Mouse (Mus musculus) liver, adult 2 months (tissue): ENCODE measurements around the gene Cog8. TPM values are rescaled to one million over a fixed set of nuclear protein-coding genes. Genes with fewer than 3 reads are reported as not detected.
A peak's percentile ranks its signal among the peaks of the same experiment; 100 is the strongest.

Experiments used
- DNase-seq: peaks from one replicate; pipeline ENCODE4 v3.0.0-alpha.2; 2011; ENCODE audit warnings: low read depth, low spot score; ENCODE audit errors: extremely low read depth
- H3K27ac ChIP-seq: fragments of 200-500 bp; replicated peaks from 2 replicates; pipeline ENCODE4 v1.5.1; 2012; ENCODE audit warnings: low read depth, mild to moderate bottlenecking, control low read depth, inconsistent platforms, low read length; ENCODE audit not compliant: insufficient read depth
- H3K27me3 ChIP-seq: fragments of 200-500 bp; 2 replicates; pipeline ENCODE4 v1.6.1; 2012; ENCODE audit warnings: mild to moderate bottlenecking, moderate library complexity, low read length, inconsistent platforms; ENCODE audit not compliant: control insufficient read depth, insufficient read depth
- H3K36me3 ChIP-seq: fragments of 200-500 bp; 2 replicates; pipeline ENCODE4 v1.6.1; 2012; ENCODE audit warnings: low read length, inconsistent platforms; ENCODE audit not compliant: control insufficient read depth, insufficient read depth
- H3K4me1 ChIP-seq: fragments of 200-500 bp; 2 replicates; pipeline ENCODE4 v1.6.1; 2011; ENCODE audit warnings: low read length; ENCODE audit not compliant: control insufficient read depth, insufficient read depth
- H3K4me3 ChIP-seq: fragments of 200-500 bp; 2 replicates; pipeline ENCODE4 v1.5.1; 2011; ENCODE audit warnings: low read depth, mild to moderate bottlenecking, control low read depth, low read length, moderate library complexity; ENCODE audit not compliant: insufficient read depth
- H3K79me2 ChIP-seq: fragments of 200-500 bp; 2 replicates; pipeline ENCODE4 v1.6.1; 2012; ENCODE audit warnings: inconsistent platforms, mild to moderate bottlenecking, low read length, moderate library complexity; ENCODE audit not compliant: control insufficient read depth, insufficient read depth
- H3K9ac ChIP-seq: fragments of 200-500 bp; 2 replicates; pipeline ENCODE4 v1.6.1; 2012; ENCODE audit warnings: low read depth, mild to moderate bottlenecking, control low read depth, inconsistent platforms, low read length
- CTCF ChIP-seq: fragments of 200-500 bp; IDR thresholded peaks from 2 replicates; pipeline ENCODE4 v1.5.1; 2011; ENCODE audit warnings: low read depth, low read length, control low read depth
- POLR2A ChIP-seq: fragments of 200-500 bp; IDR thresholded peaks from 2 replicates; pipeline ENCODE4 v1.6.1; 2011; ENCODE audit warnings: low read length, control low read depth; ENCODE audit not compliant: insufficient read depth; ENCODE audit errors: extremely low read depth
- WGBS: fragments of 180-500 bp; shearing (Covaris S2); methylation state at CpG from one replicate; pipeline ENCODE4 v1.1.7; 2018; 5-methylcytosine and 5-hydroxymethylcytosine counted together
- polyA plus RNA-seq: library from polyadenylated mRNA; depleted of rRNA; stranded (reverse); fragments of >200 nt; gene quantifications from 2 replicates; pipeline ENCODE4 v1.2.3, GENCODE M21; 2012
- total RNA-seq: library from RNA; depleted of rRNA; stranded (reverse); fragments of >200 nt; gene quantifications from 2 replicates; pipeline ENCODE4 v1.2.3, GENCODE M21; 2014

Gene Cog8
- total and polyA plus RNA-seq, 2 experiments: 11.6 to 27.0 TPM

GRCm38 (mm10) chr8:107090531-107090930 lies 34.0 kb upstream of the Cog8 start:
- Histone ChIP-seq H3K9ac (no peak overlapping the region), H3K4me1 (peaks cover 3% of the 10 kb centered on the region; the same call in 1 of the 2 replicates), H3K27me3 (no peaks in the 10 kb centered on the region), H3K36me3 (no peaks in the 10 kb centered on the region; the same call in 1 of the 2 replicates), H3K27ac (no peak overlapping the region), H3K4me3 (no peak overlapping the region), H3K79me2 (peaks cover 2% of the 10 kb centered on the region; the same call in 1 of the 2 replicates)
- WGBS: 96% methylated on average over 7 of the region's 7 CpGs
- no peak for TF ChIP-seq POLR2A
- TF ChIP-seq CTCF: no peak
- DNase-seq: no peak

DNA sequence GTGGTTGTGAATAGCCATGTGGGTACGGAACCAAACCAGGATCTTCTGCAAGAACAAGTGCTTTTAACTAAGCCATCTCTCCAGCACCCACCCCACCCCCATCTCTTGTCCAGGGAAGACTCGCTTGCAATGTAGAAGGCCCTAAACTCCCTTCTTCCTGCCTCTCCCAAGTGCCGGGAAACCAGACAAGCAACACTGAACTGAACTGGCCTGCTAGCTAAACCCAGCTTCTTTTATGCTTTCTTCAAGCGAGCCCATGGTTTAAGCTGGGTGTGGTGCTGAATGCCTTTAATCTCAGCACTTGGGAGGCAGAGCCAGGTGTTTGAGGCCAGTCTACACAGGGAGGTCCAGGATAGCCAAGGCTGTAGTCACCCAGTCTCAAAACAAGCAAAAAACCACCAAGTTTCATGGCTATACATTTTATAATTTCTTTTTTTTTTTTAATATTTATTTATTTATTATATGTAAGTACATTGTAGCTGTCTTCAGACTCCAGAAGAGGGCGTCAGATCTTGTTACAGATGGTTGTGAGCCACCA lies 32.1 kb upstream of the Cog8 start:
- 99% methylated on average over 5 of the region's 5 CpGs for WGBS
- H3K36me3 ChIP-seq: no peaks in the 10 kb centered on the region; the same call in 1 of the 2 replicates
- no peak for DNase-seq
- H3K27ac ChIP-seq: no peak overlapping the region
- no peak overlapping the region for H3K4me3 ChIP-seq
- no peaks in the 10 kb centered on the region for H3K27me3 ChIP-seq
- H3K79me2 ChIP-seq: peaks cover 2% of the 10 kb centered on the region; the same call in 1 of the 2 replicates
- H3K9ac ChIP-seq: no peak overlapping the region
- TF ChIP-seq POLR2A: no peak
- TF ChIP-seq CTCF: no peak
- H3K4me1 ChIP-seq: no peaks in the 10 kb centered on the region

GRCm38 (mm10) chr8:107086018-107086417 lies 29.5 kb upstream of the Cog8 start:
- no peak overlapping the region for H3K9ac ChIP-seq
- WGBS: 98% methylated on average over 5 of the region's 5 CpGs
- H3K27ac ChIP-seq: no peak overlapping the region
- peaks cover 4% of the 10 kb centered on the region; the same call in 1 of the 2 replicates for H3K36me3 ChIP-seq
- no peaks in the 10 kb centered on the region for H3K27me3 ChIP-seq
- no peaks in the 10 kb centered on the region for H3K4me1 ChIP-seq
- DNase-seq: no peak
- H3K4me3 ChIP-seq: no peak overlapping the region
- no peaks in the 10 kb centered on the region for H3K79me2 ChIP-seq
- no peak for TF ChIP-seq CTCF
- no peak for TF ChIP-seq POLR2A

DNA sequence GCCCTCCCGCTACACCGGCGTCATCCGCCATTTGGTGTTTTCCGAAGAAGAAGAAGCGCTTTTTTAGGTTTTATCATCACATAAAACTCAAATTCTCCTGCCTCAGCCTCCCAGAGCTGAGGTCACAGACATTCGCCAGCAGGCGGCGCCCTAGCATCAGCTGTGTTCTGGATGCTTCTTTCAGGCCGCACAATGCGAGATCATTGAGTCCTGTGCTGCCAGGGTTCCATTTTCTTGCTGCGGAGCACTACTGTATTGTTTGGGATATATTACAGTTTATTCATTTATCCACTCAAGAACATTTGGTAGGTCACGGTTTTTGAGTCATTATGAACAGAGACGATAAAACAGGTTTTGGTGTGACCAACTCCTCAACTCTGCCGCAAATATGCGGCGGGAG lies 28.9 kb upstream of the Cog8 start:
- TF ChIP-seq POLR2A (no peak), CTCF (peak; percentile 47)
- WGBS: 98% methylated on average over 17 of the region's 17 CpGs
- no peak overlapping the region for H3K27ac ChIP-seq
- no peak overlapping the region for H3K4me3 ChIP-seq
- no peak overlapping the region for H3K9ac ChIP-seq
- H3K36me3 ChIP-seq: peaks cover 6% of the 10 kb centered on the region; the same call in 1 of the 2 replicates
- H3K79me2 ChIP-seq: no peaks in the 10 kb centered on the region
- H3K4me1 ChIP-seq: no peaks in the 10 kb centered on the region
- no peaks in the 10 kb centered on the region for H3K27me3 ChIP-seq
- no peak for DNase-seq

- Histone ChIP-seq H3K9ac (no peak overlapping the region), H3K79me2 (no peaks in the 10 kb centered on the region), H3K27ac (no peak overlapping the region), H3K36me3 (peaks cover 21% of the 10 kb centered on the region), H3K4me3 (no peak overlapping the region), H3K4me1 (no peaks in the 10 kb centered on the region), H3K27me3 (no peaks in the 10 kb centered on the region)
- DNase-seq: no peak
- TF ChIP-seq CTCF: no peak
- TF ChIP-seq POLR2A: no peak
- WGBS: 93% methylated on average over 7 of the region's 7 CpGs
Observed at GRCm38 (mm10) chr8:107076239-107076888, 19.9 kb upstream of the Cog8 start.

DNA sequence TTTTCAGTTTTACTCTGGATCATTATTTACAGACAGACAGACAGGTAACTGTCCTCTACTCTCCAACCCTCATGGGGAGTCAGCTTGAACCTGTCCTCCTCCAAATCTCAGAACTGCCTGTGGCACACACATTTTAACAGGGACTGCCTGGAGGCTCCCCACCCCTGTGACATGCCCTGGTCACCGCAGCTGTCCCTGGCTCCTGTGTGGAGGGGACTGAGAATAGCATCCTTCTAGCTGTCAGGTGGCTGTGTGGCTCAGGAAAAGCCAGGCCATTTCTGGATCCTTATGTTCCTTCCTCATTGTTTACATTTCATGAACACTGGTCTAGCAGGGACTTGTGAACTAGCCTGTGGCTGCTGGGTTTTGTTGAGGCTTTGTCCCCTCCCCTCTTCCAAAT lies 17.6 kb upstream of the Cog8 start:
- no peak for DNase-seq
- H3K36me3 ChIP-seq: peaks cover 21% of the 10 kb centered on the region
- no peak overlapping the region for H3K4me3 ChIP-seq
- no peak overlapping the region for H3K9ac ChIP-seq
- no peaks in the 10 kb centered on the region for H3K79me2 ChIP-seq
- H3K4me1 ChIP-seq: no peaks in the 10 kb centered on the region
- WGBS: 89% methylated on average over 1 of the region's 1 CpGs
- no peak overlapping the region for H3K27ac ChIP-seq
- TF ChIP-seq POLR2A (no peak), CTCF (no peak)
- H3K27me3 ChIP-seq: no peaks in the 10 kb centered on the region
